Mouse (Mus musculus): ENCODE measurements around the gene Uba3.
A peak's percentile ranks its signal among the peaks of the same experiment; 100 is the strongest.

GRCm38 (mm10) chr6:97150156-97150555, 55.3 kb downstream of the Uba3 start:
- TF ChIP-seq CTCF (IDR thresholded peaks at IDR 0.05; ENCODE audit: low read depth) (peak; percentile 38), EP300 (IDR thresholded peaks at IDR 0.05; ENCODE audit: low read depth) (no peak)

Measured in liver, postnatal 0 days (tissue).